Mouse (Mus musculus): ENCODE data around the gene Srsf10.

DNA sequence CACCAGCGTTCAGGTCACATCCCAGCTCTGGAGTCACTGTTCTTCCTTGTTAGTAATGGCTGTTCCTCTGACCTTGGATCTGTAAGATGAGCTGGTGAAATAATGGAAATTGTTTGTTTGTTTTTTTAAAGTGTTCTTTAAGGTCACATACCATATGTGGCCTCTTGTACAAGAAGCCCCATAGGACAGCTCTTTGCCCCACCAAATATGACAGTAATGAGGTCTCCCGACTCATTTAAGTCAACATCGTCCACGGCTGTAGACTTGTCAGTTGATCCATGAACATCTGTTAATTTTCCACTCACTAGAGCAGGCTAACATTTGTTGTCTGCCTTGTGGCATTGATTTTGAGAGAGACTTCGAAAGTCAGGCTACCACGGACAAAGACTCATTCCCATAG lies 23.5 kb downstream of the Srsf10 start:
- TF ChIP-seq TAL1 (IDR thresholded peaks at IDR 0.05; ENCODE audit: low read length): no peak
- no peak for TF ChIP-seq GATA1 (IDR thresholded peaks at IDR 0.05; ENCODE audit: low read length)
